Mouse (Mus musculus) mouse trophoblast stem cell (cell line): Measurements from ENCODE around the gene Katnal1.

Experiments used
- in situ Hi-C, 2 experiments: fragments of 300-500 bp; cut with MseI, MboI; formaldehyde crosslinking; loops; 2 replicates in 1 of 2; 3 replicates in 1 of 2; pipeline ENCODE4 v1.15.1; 2025

Katnal1 gene

DNA sequence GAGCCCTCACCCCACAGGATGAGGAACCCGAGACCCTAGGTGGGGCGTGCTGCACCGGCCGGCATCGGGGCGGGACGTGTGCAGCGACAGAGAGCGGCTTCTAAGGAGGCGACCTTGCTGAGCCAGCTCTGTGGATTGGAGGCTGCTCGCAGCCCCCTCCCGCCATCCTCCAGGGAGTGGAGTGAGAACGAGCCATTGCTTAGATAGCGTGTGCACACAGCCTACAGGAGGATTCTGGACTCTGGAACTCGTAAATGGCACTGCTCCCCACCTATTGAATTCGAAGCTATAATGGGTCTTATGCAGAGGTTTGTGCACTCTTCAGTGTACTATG, at the start of gene Katnal1:
TSS of gene Katnal1 (minus strand) at position 205 of the 334 bp plus-strand sequence.
- in situ Hi-C loops: no loop called here

- in situ Hi-C loops: no loop called here
Measured at GRCm38 (mm10) chr5:148978458-148979165, 49.5 kb upstream of the Katnal1 start.

DNA sequence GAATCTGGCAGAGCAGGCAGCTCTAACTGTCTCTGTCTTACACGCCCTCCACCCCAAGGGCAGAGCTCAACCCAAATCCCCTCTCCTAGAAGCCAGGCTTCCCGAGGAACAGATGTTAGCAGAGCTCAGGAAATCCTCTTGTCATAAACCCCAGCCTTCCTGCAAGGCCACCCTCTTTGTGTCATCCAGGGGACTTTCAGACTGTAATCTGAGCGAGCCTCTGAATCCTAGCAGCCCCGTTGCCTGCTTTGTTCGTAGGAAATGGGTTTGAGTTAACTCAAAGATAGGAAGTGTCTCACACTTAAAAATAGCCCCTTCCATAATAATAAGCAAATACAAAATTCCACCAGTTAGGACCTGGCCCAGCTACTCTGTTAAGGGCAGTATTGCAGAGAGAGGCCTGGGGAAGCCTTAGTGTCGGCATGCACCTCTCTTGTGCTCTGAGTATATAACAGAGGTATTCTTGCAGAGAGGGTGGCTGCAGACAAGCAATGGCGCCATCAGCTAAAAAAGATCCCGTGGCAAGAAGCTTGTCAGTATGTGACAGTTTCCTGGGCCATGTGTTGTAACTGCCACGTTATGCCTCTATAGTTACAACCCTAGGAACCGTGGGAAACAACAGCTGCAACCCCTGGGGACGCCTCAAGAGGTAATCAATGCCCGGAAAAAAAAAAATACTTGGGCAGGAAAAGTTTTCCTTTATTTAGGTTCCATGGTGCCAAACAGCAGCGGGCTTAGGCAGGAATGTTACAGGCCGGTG, 48.8 kb upstream of the Katnal1 start:
- in situ Hi-C loops: no loop called here

GRCm38 (mm10) chr5:148976876-148977275, 47.8 kb upstream of the Katnal1 start:
- in situ Hi-C loops: no loop called here

DNA sequence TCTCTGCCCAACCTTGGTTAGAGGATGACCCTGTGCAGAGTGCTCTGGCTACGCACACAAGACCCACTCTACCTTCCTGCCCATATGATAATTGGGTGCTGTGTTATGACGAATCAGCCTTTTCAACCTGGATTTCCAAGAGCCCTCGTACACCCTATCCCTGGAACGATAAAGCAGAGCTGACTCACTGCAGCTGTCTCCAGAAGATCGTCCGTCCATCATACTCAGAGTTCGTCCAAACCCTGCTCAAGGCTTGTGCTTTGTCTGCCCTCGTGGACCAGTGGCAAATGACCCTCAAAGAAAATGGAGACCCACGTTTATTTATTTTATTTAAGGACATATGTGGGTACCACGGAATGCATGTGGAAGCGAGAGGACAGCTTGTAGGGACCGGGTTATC, 45.9 kb upstream of the Katnal1 start:
- in situ Hi-C loops: no loop called here

DNA sequence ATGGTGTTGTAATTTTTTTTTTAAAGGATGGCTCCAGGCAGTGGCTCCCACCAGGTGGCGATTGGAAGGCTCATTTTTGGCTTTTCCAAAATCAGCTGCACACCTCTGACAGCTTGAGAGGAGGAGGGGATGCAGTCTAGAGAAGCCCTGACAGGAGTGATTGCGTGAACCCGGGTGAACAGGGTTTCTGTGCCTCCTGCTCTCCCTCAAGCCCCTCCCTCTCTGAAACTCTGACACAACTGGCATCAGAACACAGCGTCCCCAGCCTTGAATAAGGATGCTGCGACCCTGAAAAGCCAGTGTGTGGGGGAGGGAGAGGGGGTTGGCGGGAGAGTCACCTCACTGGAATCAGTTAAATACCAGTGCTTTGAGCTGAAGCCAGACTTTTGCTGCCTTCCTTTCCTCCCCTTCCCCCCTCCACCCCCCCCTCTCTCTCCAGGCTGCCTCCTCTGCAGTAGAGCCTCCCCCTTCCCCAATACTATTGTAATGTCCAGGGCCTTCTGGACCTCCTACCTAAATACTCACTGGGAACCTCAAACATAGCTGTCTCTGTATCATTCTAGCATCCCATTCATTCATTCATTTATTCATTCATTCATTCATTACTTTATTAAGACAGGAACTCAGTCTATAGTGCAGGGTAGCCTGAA, 44.0 kb upstream of the Katnal1 start:
- in situ Hi-C loops: no loop called here

DNA sequence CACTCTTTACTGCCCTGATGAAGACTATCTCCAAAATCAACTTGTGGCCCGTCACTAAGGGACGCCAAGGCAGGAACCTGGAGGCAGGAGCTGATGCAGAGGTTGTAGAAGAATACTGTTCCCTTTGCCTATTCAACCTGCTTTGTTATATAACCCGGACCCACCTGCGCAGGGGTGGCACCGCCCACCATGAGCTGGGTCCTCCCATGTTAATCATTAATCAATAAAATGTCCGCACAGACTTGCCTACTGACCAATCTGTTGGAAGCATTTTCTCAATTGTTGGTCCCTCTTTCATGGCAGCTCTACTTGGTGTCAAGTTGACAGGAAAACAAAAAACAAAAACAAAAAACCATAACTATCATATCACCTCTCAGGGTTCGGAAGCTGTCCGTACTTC, 43.0 kb upstream of the Katnal1 start:
- in situ Hi-C loops: no loop called here

DNA sequence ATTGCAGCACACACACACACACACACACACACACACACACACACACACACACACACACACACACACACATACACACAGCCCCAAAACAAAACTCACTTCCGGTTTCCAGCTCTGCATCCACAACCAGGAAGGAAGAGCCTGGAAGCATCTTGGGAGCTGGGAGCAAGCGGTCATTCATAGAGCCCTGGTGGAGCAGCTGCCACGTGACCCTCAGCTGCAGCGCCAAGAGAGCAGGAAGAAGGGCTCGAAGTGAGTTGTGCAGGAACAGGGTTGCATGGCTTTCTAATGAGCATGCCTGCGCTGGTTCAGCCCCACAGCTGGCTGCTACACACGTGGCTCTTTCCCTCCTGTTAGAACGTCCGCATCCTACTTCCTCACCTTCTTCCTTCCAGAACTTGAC, 40.5 kb upstream of the Katnal1 start:
- in situ Hi-C loops: no loop called here

DNA sequence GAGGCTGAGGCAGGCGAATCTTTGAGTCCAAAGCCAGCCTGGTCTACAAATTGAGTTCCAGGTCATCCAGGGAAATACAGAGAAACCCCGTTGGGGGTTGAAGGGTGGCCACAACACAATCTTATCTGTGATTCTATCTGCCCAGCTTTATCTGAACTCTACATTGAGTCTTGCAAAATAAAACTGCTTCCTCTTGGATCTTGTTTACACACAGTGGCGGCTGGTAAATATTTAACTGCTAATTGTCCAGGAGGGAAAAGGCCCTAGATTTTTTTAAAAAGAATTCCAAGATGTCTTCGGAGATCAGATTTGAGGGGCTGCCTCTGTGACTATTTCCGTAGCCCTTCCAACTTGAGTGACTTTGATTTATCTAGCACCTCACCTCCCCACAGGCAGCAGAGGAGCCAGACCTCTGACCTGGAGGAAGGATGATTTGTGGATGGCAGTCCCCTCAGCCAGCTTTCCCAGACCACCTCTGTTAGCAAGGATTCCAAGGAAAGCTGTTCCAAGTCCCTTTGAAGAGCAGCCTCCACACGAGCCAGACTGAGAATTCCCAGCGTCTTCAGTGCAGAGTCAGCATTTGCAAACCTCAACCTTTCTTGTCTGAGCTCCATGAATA, 39.9 kb upstream of the Katnal1 start:
- in situ Hi-C loops: no loop called here

DNA sequence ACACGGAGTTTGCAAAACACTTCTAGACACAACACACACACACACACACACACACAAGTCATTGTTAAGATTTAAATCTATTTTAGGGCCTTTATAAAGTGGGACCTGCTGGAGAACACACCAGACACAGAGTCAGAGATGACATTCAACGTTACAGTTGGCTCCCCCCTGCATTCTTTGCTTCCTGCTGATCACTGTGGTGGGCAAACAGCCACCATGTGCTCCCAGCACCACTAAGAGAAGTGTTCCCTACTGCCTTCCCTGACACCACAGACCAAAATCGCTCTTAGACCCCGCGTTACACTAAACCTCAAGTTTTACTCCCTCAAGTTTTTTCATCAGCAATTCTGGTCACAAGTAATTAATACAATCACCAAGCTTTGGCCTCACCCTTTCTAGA, 39.1 kb upstream of the Katnal1 start:
- in situ Hi-C loops: no loop called here

DNA sequence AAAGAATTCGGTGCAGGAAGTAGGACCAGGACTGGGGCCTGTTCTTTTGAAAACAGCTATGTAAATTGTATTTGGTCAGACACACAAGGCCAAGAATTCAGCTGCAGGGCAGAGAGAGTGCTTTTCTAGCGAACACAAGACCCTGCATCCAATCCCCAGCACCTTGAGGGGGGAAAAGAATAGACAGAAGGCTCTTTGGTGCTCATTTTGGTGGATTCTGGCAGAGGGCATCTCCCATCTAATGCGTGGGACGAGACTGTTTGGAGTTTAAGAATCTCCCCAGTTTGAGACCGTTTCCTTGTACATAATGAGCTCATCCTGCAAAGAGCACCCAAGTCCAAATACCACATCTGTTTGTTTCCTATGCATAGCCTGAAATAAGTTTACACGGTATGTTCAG, 37.3 kb upstream of the Katnal1 start:
- in situ Hi-C loops: no loop called here

- in situ Hi-C loops: no loop called here
Measured at GRCm38 (mm10) chr5:148965691-148966333, 36.7 kb upstream of the Katnal1 start.

DNA sequence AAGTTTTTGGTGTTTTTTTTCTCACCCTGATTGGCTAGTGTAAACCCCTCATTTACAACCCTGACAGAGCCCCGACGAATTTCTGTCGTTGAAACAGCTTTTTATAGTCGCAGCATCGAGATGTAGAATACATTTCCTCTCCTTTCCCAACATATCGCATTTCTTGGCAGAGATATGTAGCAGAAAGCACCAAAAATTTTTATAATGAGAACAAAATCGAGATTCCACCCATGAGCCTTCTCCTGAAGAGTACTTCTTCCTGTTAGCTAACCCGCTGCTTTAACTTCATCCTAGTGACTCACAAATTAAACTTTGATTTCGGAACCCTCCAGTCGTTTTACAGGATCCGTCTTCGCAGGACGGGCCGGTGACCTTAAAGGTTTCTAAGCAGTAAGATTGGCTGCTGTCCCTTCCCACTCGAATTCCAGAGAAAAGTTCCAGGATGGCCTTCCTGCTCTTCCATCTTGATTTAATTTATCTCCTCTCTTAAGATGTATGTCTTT, 36.0 kb upstream of the Katnal1 start:
- in situ Hi-C loops: no loop called here

- in situ Hi-C loops: no loop called here
Measured at GRCm38 (mm10) chr5:148964251-148964650, 35.1 kb upstream of the Katnal1 start.

GRCm38 (mm10) chr5:148960211-148960610, 31.1 kb upstream of the Katnal1 start:
- in situ Hi-C loops: no loop called here

DNA sequence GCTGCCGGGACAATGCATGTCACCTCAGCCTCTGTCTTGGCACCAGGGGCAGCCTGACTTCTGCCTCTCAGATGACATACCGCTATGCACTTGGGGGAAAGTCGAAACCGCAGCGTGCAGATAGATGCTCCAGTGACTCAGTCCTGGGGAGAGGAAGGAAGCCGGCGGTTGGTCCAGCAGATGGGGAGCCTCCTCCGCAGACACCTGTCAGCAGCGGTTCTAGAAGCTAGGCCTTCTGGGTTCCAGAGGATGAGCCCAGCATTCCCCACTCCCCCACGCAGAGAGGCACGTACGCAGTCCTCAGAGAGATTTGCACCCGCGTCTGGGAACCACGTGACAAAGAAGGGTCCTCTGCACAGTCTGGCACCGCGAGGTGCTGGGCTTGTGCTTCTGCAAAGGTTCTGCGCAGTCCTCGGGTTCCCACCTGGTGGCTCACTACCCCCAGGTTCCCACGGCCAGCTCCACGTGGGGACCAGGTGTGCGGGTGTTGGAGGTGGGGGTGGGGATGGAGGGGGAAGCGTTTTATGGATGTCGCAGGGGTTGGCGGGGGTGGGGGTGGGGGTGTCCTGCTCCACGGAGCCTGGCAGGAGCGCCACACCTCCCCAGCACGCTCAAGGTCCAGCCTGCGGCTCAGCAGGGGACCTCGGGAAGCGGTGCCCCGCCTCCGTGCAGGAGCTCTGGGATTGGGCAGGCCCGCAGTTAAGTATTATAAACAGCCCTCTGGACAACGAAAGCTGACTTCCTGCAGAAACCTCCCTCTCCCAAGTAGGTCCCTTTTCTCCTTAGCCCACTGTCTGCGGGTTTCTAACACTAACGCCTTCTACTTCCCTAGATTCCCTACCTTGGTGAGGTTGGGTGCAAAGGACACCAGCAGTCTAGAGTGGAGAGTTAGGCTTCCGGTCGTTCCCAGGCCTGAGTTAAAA, 30.2 kb upstream of the Katnal1 start:
- in situ Hi-C loops: no loop called here

DNA sequence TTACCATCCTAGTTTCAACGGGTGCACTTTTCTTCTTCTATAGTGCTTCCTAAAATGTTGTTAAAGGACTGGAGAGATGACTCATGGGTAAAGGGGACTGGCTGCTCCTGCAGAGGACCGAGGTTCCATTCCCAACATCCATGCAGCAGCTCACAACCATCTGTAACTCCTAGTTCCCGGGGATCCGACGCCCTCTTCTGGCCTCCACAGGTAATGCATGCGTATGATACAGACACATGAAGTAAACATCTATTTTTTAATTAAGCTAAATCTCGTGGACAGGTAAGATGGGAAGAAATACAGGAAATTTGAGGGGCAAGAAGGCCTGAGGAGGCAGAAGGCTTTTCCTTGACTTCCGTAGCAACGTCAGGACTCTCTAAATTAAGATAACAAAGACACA, 29.2 kb upstream of the Katnal1 start:
- in situ Hi-C loops: no loop called here

GRCm38 (mm10) chr5:148956898-148957535, 27.9 kb upstream of the Katnal1 start:
- in situ Hi-C loops: no loop called here

DNA sequence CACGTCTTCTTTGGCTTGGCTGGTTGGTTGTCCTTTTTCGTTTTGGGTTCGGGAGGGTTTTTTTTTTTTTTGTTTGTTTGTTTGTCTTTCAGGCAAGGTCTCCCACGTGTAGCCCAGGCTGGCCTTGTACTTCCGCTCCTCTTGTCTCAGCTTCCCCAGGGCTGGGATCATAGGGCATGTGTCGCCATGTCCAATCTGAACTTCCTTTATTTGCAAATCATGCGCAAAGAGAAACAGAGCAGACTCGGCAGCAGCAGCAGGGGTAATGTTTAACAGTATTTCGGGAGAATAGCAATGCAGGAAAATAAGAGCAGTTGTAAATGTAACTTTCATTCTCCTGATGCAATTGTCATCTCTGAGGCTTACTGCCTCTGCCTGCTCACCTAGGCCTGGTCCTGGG, 27.0 kb upstream of the Katnal1 start:
- in situ Hi-C loops: no loop called here

DNA sequence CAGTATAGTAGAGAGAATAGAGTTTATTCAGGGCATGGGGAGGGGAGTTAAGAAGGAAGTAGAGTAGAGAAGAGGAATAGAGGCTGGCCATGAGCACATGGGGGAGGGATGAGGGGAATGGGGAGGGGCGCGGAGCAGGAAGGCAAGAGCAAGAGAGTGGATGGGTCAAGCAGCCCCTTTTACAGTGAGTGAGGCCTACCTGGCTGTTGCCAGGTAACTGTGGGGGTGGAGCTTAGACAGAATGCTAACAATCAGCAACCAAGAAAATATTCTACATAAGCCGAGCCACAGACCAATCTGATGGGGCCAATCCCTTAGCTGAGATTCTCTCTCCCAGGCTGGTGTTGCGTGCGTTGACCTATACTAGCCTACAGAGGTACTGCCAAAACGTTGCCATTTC, 26.5 kb upstream of the Katnal1 start:
- in situ Hi-C loops: no loop called here
